Mouse (Mus musculus) hindbrain, embryonic 11.5 days (tissue): ENCODE data around the gene Dlec1. TPM values are rescaled to one million over a fixed set of nuclear protein-coding genes. Genes with fewer than 3 reads are reported as not detected.

Source experiments
- ATAC-seq: fragments of 200-750 bp; cut with Nextera tagmentation; 2 replicates; pipeline ENCODE4 v1.8.0; 2017; ENCODE audit warnings: mild to moderate bottlenecking, moderate TSS enrichment, moderate library complexity; ENCODE audit not compliant: low FRiP score
- DNase-seq: peaks from one replicate; pipeline ENCODE4 v3.0.0-alpha.2; 2015; ENCODE audit warnings: low spot score
- H3K27ac ChIP-seq: fragments of 300-500 bp; sonication (generic); 2 replicates; pipeline ENCODE4 v1.5.1; 2014; ENCODE audit warnings: mild to moderate bottlenecking, low read depth, low read length
- H3K27me3 ChIP-seq: fragments of 300-500 bp; sonication (generic); 2 replicates; pipeline ENCODE4 v1.6.1; 2014; ENCODE audit warnings: mild to moderate bottlenecking, low read length, moderate library complexity, mixed read lengths; ENCODE audit not compliant: control insufficient read depth, insufficient read depth
- H3K36me3 ChIP-seq: fragments of 300-500 bp; sonication (generic); 2 replicates; pipeline ENCODE4 v1.6.1; 2014; ENCODE audit warnings: mild to moderate bottlenecking, low read length, moderate library complexity, mixed read lengths; ENCODE audit not compliant: control insufficient read depth, insufficient read depth
- H3K4me1 ChIP-seq: fragments of 300-500 bp; sonication (generic); replicated peaks from 2 replicates; pipeline ENCODE4 v1.6.1; 2014; ENCODE audit warnings: low read length, mixed read lengths; ENCODE audit not compliant: control insufficient read depth, insufficient read depth
- H3K4me2 ChIP-seq: fragments of 300-500 bp; sonication (generic); replicated peaks from 2 replicates; pipeline ENCODE4 v1.6.1; 2014; ENCODE audit warnings: mild to moderate bottlenecking, low read depth, low read length
- H3K4me3 ChIP-seq: fragments of 300-500 bp; sonication (generic); 2 replicates; pipeline ENCODE4 v1.5.1; 2014; ENCODE audit warnings: low read depth, low read length
- H3K9ac ChIP-seq: fragments of 300-500 bp; sonication (generic); 2 replicates; pipeline ENCODE4 v1.6.1; 2014; ENCODE audit warnings: low read depth, low read length
- H3K9me3 ChIP-seq: fragments of 300-500 bp; sonication (generic); 2 replicates; pipeline ENCODE4 v1.6.1; 2016; ENCODE audit warnings: low read length; ENCODE audit not compliant: control insufficient read depth
- WGBS: fragments of 180-500 bp; shearing (Covaris S2); extraction: QIAGEN DNeasy Blood & Tissue Kit; methylation state at CpG from one replicate; pipeline ENCODE4 v1.1.7; 2014; 5-methylcytosine and 5-hydroxymethylcytosine counted together
- polyA plus RNA-seq: library from polyadenylated mRNA; unstranded; fragments of >200 nt; fragmentation: Nextera tagmentation; extraction: Ambion mirVana; gene quantifications from 2 replicates; pipeline ENCODE4 v1.2.1, GENCODE M21; 2014

Dlec1 gene
- polyA plus RNA-seq, 1 experiment from 2014 or later = 1.4 TPM

DNA sequence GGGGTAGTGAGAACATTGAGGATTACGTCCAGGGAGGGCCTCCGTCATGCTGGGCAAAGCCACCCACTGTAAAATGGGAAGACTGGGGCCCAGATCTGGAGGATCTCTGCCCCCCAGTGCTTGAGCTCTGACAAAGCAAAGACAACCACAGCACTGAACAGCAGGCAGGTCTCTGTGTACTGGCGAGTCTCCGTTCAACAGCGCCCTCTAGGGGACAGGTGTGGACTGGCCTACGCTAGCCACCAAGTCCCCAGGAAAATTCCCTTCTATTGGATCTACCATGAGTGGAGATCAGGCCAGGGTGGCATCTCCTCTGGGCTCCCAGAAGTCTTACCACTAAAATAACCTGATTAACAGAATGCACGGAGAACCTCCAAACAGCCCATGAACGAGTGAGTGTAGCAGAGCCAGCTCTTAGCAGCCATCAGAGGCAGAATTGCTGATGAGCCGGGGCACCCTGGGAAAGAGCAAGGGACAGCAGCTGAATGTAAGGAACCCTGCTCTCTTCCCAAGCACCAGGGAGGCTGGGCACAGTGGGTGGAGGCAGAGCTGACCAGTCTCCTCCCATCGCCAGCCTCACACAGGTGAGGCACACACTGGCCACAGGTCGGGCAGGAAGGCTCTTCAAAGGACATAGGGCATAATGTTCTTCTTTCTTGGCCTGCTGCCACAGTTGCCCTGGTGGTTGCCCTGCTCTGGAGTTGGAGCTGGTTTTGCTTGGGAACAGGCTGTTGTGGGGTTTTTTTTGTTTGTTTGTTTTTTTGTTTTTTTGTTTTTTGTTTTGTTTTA lies 90.1 kb downstream of the Dlec1 start:
- H3K9ac ChIP-seq = no peak overlapping the region
- no peak overlapping the region for H3K27ac ChIP-seq
- no peaks in the 10 kb centered on the region for H3K36me3 ChIP-seq
- no peak for ATAC-seq
- H3K4me1 ChIP-seq = no peaks in the 10 kb centered on the region
- no peaks in the 10 kb centered on the region for H3K27me3 ChIP-seq
- no peak overlapping the region for H3K4me3 ChIP-seq
- WGBS = 38% methylated on average over 11 of the region's 11 CpGs
- no peaks in the 10 kb centered on the region for H3K9me3 ChIP-seq
- DNase-seq = peak; percentile 47
- no peak overlapping the region for H3K4me2 ChIP-seq

Other genes with a start within 250 kb of the Dlec1 start
- gene Ctdspl, start 176.0 kb upstream of the Dlec1 start, polyA plus RNA-seq = 8.1 TPM in 2 replicates
- 7.5 and 8.8 TPM in 2 replicates for gene Vill, start 49.7 kb upstream of the Dlec1 start, polyA plus RNA-seq
- gene Plcd1, start 9.0 kb upstream of the Dlec1 start, polyA plus RNA-seq = 27.7 and 28.8 TPM in 2 replicates
- gene Acaa1b, start 54.6 kb downstream of the Dlec1 start, polyA plus RNA-seq = 1.4 and 1.7 TPM in 2 replicates
- not detected in 2 replicates for gene Gm47289, start 56.7 kb downstream of the Dlec1 start, polyA plus RNA-seq
- not detected in 2 replicates for gene Slc22a13, start 106.6 kb downstream of the Dlec1 start, polyA plus RNA-seq
- gene Oxsr1, start 219.9 kb downstream of the Dlec1 start, polyA plus RNA-seq = 15.6 and 17.1 TPM in 2 replicates
- gene Acaa1a, start 237.2 kb downstream of the Dlec1 start, polyA plus RNA-seq = 55.2 and 62.6 TPM in 2 replicates
- gene Myd88, start 238.9 kb downstream of the Dlec1 start, polyA plus RNA-seq = 5.7 and 7.4 TPM in 2 replicates